Mouse (Mus musculus): ENCODE measurements around the gene Kcnrg. TPM values are rescaled to one million over a fixed set of nuclear protein-coding genes. Genes with fewer than 3 reads are reported as not detected.

The Kcnrg gene
- polyA plus RNA-seq, 1 experiment, result 0.09 TPM

GRCm38 (mm10) chr14:61642668-61643067, 35.4 kb downstream of the Kcnrg start:
- H3K4me3 ChIP-seq (ENCODE audit: insufficient read depth, low read depth, low read length), result no peak overlapping the region
- no peak for DNase-seq
- 11% methylated on average over 1 of the region's 1 CpGs for WGBS
- no peak overlapping the region for H3K27ac ChIP-seq (ENCODE audit: insufficient read depth, low read depth, low read length)
- no peaks in the 10 kb centered on the region for H3K27me3 ChIP-seq (replicated peaks; ENCODE audit: control insufficient read depth, insufficient read depth, low read length)
- H3K4me1 ChIP-seq (ENCODE audit: control insufficient read depth, insufficient read depth, low read length), result no peaks in the 10 kb centered on the region
- H3K36me3 ChIP-seq (ENCODE audit: control insufficient read depth, insufficient read depth, low read length), result no peaks in the 10 kb centered on the region
- no peak for TF ChIP-seq POLR2A (IDR thresholded peaks at IDR 0.05; ENCODE audit: low read depth, low read length)
- TF ChIP-seq CTCF (conservative IDR thresholded peaks at IDR 0.05; ENCODE audit: insufficient read depth, insufficient read length, low read depth, low read length), result no peak

DNA sequence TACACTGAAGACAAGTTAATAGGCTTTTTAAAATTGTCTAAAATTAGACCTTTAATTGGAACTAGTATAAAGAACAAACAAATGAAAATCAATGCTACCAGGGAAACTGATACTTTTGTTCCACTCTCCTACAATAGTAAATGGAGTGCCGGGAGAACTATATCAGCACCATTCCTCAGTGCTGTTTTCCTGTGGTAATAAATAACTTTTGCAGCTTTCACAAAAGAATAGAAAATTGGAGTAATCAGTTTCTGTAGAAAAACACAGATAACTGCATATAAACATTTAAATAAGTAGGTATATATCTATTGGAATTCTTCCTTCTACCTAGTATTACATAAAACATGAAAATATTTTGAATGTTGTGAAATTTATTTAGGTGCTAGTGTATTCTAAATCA, 38.3 kb downstream of the Kcnrg start:
- 21% methylated on average over 1 of the region's 1 CpGs for WGBS
- no peak overlapping the region for H3K27ac ChIP-seq (ENCODE audit: insufficient read depth, low read depth, low read length)
- no peak for TF ChIP-seq CTCF (conservative IDR thresholded peaks at IDR 0.05; ENCODE audit: insufficient read depth, insufficient read length, low read depth, low read length)
- TF ChIP-seq POLR2A (IDR thresholded peaks at IDR 0.05; ENCODE audit: low read depth, low read length), result no peak

GRCm38 (mm10) chr14:61647182-61647880, 40.1 kb downstream of the Kcnrg start:
- peak; percentile 56 for DNase-seq
- no peak for TF ChIP-seq CTCF (conservative IDR thresholded peaks at IDR 0.05; ENCODE audit: insufficient read depth, insufficient read length, low read depth, low read length)
- TF ChIP-seq POLR2A (IDR thresholded peaks at IDR 0.05; ENCODE audit: low read depth, low read length), result no peak
- H3K4me3 ChIP-seq (ENCODE audit: insufficient read depth, low read depth, low read length), result peak overlapping the region; percentile 92
- H3K27me3 ChIP-seq (replicated peaks; ENCODE audit: control insufficient read depth, insufficient read depth, low read length), result no peaks in the 10 kb centered on the region
- under 1% methylated on average over 24 of the region's 24 CpGs for WGBS
- no peaks in the 10 kb centered on the region for H3K36me3 ChIP-seq (ENCODE audit: control insufficient read depth, insufficient read depth, low read length)
- H3K27ac ChIP-seq (ENCODE audit: insufficient read depth, low read depth, low read length), result peak overlapping the region; percentile 93
- no peaks in the 10 kb centered on the region; the same call in 1 of the 2 replicates for H3K4me1 ChIP-seq (ENCODE audit: control insufficient read depth, insufficient read depth, low read length)

More for the DNA sequence above, 38.3 kb downstream of the Kcnrg start:
- peak; percentile 15 for DNase-seq
- Histone ChIP-seq H3K4me1 (ENCODE audit: control insufficient read depth, insufficient read depth, low read length) (no peaks in the 10 kb centered on the region; the same call in 1 of the 2 replicates), H3K4me3 (ENCODE audit: insufficient read depth, low read depth, low read length) (no peak overlapping the region), H3K36me3 (ENCODE audit: control insufficient read depth, insufficient read depth, low read length) (no peaks in the 10 kb centered on the region), H3K27me3 (replicated peaks; ENCODE audit: control insufficient read depth, insufficient read depth, low read length) (no peaks in the 10 kb centered on the region)

- Histone ChIP-seq H3K27ac (ENCODE audit: insufficient read depth, low read depth, low read length) (peak overlapping the region; percentile 93), H3K36me3 (ENCODE audit: control insufficient read depth, insufficient read depth, low read length) (no peaks in the 10 kb centered on the region), H3K4me3 (ENCODE audit: insufficient read depth, low read depth, low read length) (peak overlapping the region; percentile 92), H3K27me3 (replicated peaks; ENCODE audit: control insufficient read depth, insufficient read depth, low read length) (no peaks in the 10 kb centered on the region), H3K4me1 (ENCODE audit: control insufficient read depth, insufficient read depth, low read length) (no peaks in the 10 kb centered on the region; the same call in 1 of the 2 replicates)
- TF ChIP-seq POLR2A (IDR thresholded peaks at IDR 0.05; ENCODE audit: low read depth, low read length), result no peak
- no peak for TF ChIP-seq CTCF (conservative IDR thresholded peaks at IDR 0.05; ENCODE audit: insufficient read depth, insufficient read length, low read depth, low read length)
- WGBS, result under 1% methylated on average over 88 of the region's 95 CpGs
- peak; percentile 64 for DNase-seq
These were observed 40.8 kb downstream of the Kcnrg start for GRCm38 (mm10) chr14:61647881-61648684.

DNA sequence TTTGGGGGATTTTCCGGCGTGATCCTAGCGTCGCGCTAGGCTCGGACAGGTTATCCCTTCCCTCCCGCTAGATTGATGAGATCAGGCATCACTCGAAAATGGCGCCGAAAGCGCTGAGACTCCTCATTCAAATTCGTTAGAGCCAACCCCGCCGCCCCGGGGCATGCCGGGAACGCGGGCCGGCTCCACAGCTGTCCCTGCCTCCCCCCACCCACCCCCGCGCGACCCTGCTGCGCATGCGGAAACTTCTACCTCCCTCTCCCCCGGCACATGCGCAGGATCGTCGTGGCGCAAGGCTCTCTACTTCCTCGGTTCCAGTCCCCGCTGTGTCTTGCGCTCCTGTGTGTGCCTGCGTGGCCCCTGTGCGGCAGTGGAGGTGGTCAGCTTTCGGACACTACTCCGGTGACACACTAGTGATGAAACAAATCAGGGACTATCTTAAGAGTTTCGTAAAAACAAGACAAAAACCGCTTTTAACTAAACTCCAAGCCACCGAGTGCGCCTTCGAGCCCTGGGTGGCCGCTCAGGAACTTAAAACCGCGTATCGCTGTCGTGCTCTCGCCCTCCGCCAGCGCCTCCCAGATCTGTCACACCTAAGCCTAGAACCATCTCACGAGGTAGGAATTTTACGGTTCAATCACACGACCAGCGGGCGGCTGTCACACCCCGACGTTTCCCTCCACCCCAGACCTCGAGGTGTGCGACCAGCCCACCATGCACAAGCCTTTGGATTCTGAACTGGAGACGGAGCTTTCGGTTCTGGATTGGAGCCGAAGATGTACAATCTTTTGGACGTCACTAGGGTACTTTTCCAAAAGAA, 41.6 kb downstream of the Kcnrg start:
- H3K27me3 ChIP-seq (replicated peaks; ENCODE audit: control insufficient read depth, insufficient read depth, low read length), result no peaks in the 10 kb centered on the region
- peak overlapping the region; percentile 92 for H3K4me3 ChIP-seq (ENCODE audit: insufficient read depth, low read depth, low read length)
- H3K27ac ChIP-seq (ENCODE audit: insufficient read depth, low read depth, low read length), result peak overlapping the region; percentile 89
- no peaks in the 10 kb centered on the region for H3K36me3 ChIP-seq (ENCODE audit: control insufficient read depth, insufficient read depth, low read length)
- TF ChIP-seq POLR2A (IDR thresholded peaks at IDR 0.05; ENCODE audit: low read depth, low read length) (peak; percentile 91), CTCF (conservative IDR thresholded peaks at IDR 0.05; ENCODE audit: insufficient read depth, insufficient read length, low read depth, low read length) (no peak)
- H3K4me1 ChIP-seq (ENCODE audit: control insufficient read depth, insufficient read depth, low read length), result no peaks in the 10 kb centered on the region; the same call in 1 of the 2 replicates
- WGBS, result 1% methylated on average over 62 of the region's 62 CpGs
- peak; percentile 98 for DNase-seq

- peak overlapping the region; percentile 38; the same call in 1 of the 2 replicates for H3K27ac ChIP-seq (ENCODE audit: insufficient read depth, low read depth, low read length)
- no peaks in the 10 kb centered on the region; the same call in 1 of the 2 replicates for H3K4me1 ChIP-seq (ENCODE audit: control insufficient read depth, insufficient read depth, low read length)
- 31% methylated on average over 9 of the region's 9 CpGs for WGBS
- no peaks in the 10 kb centered on the region for H3K36me3 ChIP-seq (ENCODE audit: control insufficient read depth, insufficient read depth, low read length)
- DNase-seq, result peak; percentile 62
- no peaks in the 10 kb centered on the region for H3K27me3 ChIP-seq (replicated peaks; ENCODE audit: control insufficient read depth, insufficient read depth, low read length)
- TF ChIP-seq CTCF (conservative IDR thresholded peaks at IDR 0.05; ENCODE audit: insufficient read depth, insufficient read length, low read depth, low read length) (no peak), POLR2A (IDR thresholded peaks at IDR 0.05; ENCODE audit: low read depth, low read length) (no peak)
- H3K4me3 ChIP-seq (ENCODE audit: insufficient read depth, low read depth, low read length), result no peak overlapping the region
These were observed 43.2 kb downstream of the Kcnrg start for GRCm38 (mm10) chr14:61650291-61650960.

Measured in kidney, adult 2 months (tissue).